20 mouse cellular contexts compared by ENCODE assay signal in the genomic region with DNA sequence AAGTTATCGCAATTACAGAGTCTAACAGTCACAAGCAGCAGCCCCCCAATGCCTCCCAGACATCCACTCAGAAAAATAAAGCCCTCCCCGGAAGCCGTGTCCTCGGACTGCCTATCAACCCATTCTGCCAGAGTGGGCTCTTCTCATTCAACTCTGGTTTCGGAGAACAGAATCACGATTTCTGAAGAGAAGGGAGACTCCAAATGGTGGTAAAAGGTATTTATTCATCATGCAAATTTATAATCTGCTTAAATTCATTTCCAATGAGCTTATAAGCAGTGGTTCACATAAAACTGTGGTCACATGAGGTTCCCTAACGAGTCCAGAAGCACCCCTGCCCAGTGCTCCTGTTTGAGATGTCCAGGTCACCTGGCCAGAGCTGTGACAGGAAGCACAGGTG. TPM values are rescaled to one million over a fixed set of nuclear protein-coding genes. Genes with fewer than 3 reads are reported as not detected.
A peak's percentile ranks its signal among the peaks of the same experiment; 100 is the strongest.
DNase-seq lines count a peak whose midpoint lies in the region; ATAC-seq and TF ChIP-seq lines count a peak whose summit lies in the region.
"Had no signal": no experiment of that assay in that cellular context is flagged by ENCODE, and none has a peak within 500 bp of the region (broad histone marks: within the 10 kb centered on the region; RNA-seq: fewer than 3 reads in every experiment).

No protein-coding gene starts in this region.

- no peak for DNase-seq in kidney, adult 8-10 months
- no peak for DNase-seq in midbrain, embryonic 10.5 days (ENCODE audit: low spot score)
- no peak for DNase-seq in heart, postnatal 25 days (ENCODE audit: low spot score)
- DNase-seq in heart, adult 2 months: no peak
- DNase-seq: adrenal gland, postnatal 36 days; gastrocnemius, postnatal 25 days; heart, postnatal 4 days; kidney, adult 9 months; thymus, postnatal 25 days had no signal

- H3K27me3 ChIP-seq in kidney, embryonic 15.5 days: no peaks in the 10 kb centered on the region
- no peaks in the 10 kb centered on the region for H3K27me3 ChIP-seq in midbrain, embryonic 13.5 days
- H3K27me3 ChIP-seq in midbrain, embryonic 10.5 days (ENCODE audit: low read depth, poor library complexity, severe bottlenecking): no peaks in the 10 kb centered on the region
- no peaks in the 10 kb centered on the region for H3K27me3 ChIP-seq in intestine, embryonic 16.5 days (replicated peaks; ENCODE audit: control insufficient read depth, insufficient read depth, low read length)
- H3K27me3 ChIP-seq in stomach, embryonic 16.5 days (ENCODE audit: control insufficient read depth, insufficient read depth, low read length): no peaks in the 10 kb centered on the region
- H3K27me3 ChIP-seq in heart, adult 2 months (ENCODE audit: control insufficient read depth, insufficient read depth, low read length): no peaks in the 10 kb centered on the region; the same call in 1 of the 2 replicates
- H3K27me3 ChIP-seq: heart, embryonic 12.5 days had no signal

- no peak overlapping the region for H3K4me3 ChIP-seq in kidney, embryonic 15.5 days (replicated peaks)
- no peak overlapping the region for H3K4me3 ChIP-seq in midbrain, embryonic 13.5 days (replicated peaks)
- no peak overlapping the region for H3K4me3 ChIP-seq in midbrain, embryonic 10.5 days
- H3K4me3 ChIP-seq in intestine, embryonic 16.5 days (ENCODE audit: low read length): no peak overlapping the region
- H3K4me3 ChIP-seq in stomach, embryonic 16.5 days (replicated peaks; ENCODE audit: low read length): peak overlapping the region; percentile 16; the same call in 1 of the 2 replicates
- H3K4me3 ChIP-seq in heart, adult 2 months: no peak overlapping the region
- H3K4me3 ChIP-seq: heart, embryonic 12.5 days; megakaryocyte, embryonic 14.5 days had no signal

- peaks cover 15% of the 10 kb centered on the region for H3K4me1 ChIP-seq in kidney, embryonic 15.5 days
- peaks cover 10% of the 10 kb centered on the region; the same call in 1 of the 2 replicates for H3K4me1 ChIP-seq in midbrain, embryonic 13.5 days (replicated peaks)
- H3K4me1 ChIP-seq in midbrain, embryonic 10.5 days: peaks cover 28% of the 10 kb centered on the region
- H3K4me1 ChIP-seq in intestine, embryonic 16.5 days (ENCODE audit: control insufficient read depth, insufficient read depth, low read length): no peaks in the 10 kb centered on the region
- H3K4me1 ChIP-seq in stomach, embryonic 16.5 days (ENCODE audit: control insufficient read depth, insufficient read depth, low read length): no peaks in the 10 kb centered on the region
- H3K4me1 ChIP-seq in heart, adult 2 months (ENCODE audit: control insufficient read depth, insufficient read depth, low read length): no peaks in the 10 kb centered on the region

- ATAC-seq in kidney, embryonic 15.5 days (replicated peaks; ENCODE audit: low FRiP score): no peak
- ATAC-seq in midbrain, embryonic 13.5 days: no peak
- no peak for ATAC-seq in intestine, embryonic 16.5 days
- ATAC-seq in stomach, embryonic 16.5 days (ENCODE audit: insufficient read depth, low FRiP score): no peak

- H3K27ac ChIP-seq in kidney, embryonic 15.5 days: no peak overlapping the region
- H3K27ac ChIP-seq in midbrain, embryonic 13.5 days: no peak overlapping the region
- H3K27ac ChIP-seq in midbrain, embryonic 10.5 days (replicated peaks): no peak overlapping the region
- no peak overlapping the region for H3K27ac ChIP-seq in intestine, embryonic 16.5 days (ENCODE audit: low read length)
- no peak overlapping the region for H3K27ac ChIP-seq in stomach, embryonic 16.5 days (ENCODE audit: low read length)
- H3K27ac ChIP-seq in heart, adult 2 months: no peak overlapping the region

- TF ChIP-seq POLR2A in heart, adult 2 months (IDR thresholded peaks at IDR 0.05; ENCODE audit: insufficient read depth, low read depth, low read length): no peak

- no peak for TF ChIP-seq CTCF in heart, adult 2 months (IDR thresholded peaks at IDR 0.05)

- 0 out of 2 replicates have a peak overlapping the region, but pooled peaks have one; percentile 2 for H3K4me2 ChIP-seq in kidney, embryonic 15.5 days
- H3K4me2 ChIP-seq in midbrain, embryonic 13.5 days (replicated peaks): peak overlapping the region; percentile 11; the same call in 1 of the 2 replicates
- 0 out of 2 replicates have a peak overlapping the region, but pooled peaks have one; percentile 1 for H3K4me2 ChIP-seq in intestine, embryonic 16.5 days (ENCODE audit: low read depth, low read length)
- no peak overlapping the region; the same call in 1 of the 2 replicates for H3K4me2 ChIP-seq in stomach, embryonic 16.5 days (ENCODE audit: low read depth, low read length)
- H3K4me2 ChIP-seq: heart, embryonic 12.5 days had no signal

- no peaks in the 10 kb centered on the region for H3K9me3 ChIP-seq in kidney, embryonic 15.5 days (replicated peaks)
- no peaks in the 10 kb centered on the region for H3K9me3 ChIP-seq in midbrain, embryonic 13.5 days
- H3K9me3 ChIP-seq in midbrain, embryonic 10.5 days (replicated peaks): 0 out of 2 replicates have a peak, but pooled peaks cover 6% of the 10 kb centered on the region
- H3K9me3 ChIP-seq in intestine, embryonic 16.5 days (ENCODE audit: control insufficient read depth, low read length): no peaks in the 10 kb centered on the region
- H3K9me3 ChIP-seq in stomach, embryonic 16.5 days (replicated peaks; ENCODE audit: control insufficient read depth, low read length): no peaks in the 10 kb centered on the region

- WGBS in kidney, embryonic 15.5 days: 73% methylated on average over 7 of the region's 7 CpGs
- 62% methylated on average over 7 of the region's 7 CpGs for WGBS in midbrain, embryonic 13.5 days
- 78% methylated on average over 7 of the region's 7 CpGs for WGBS in midbrain, embryonic 10.5 days
- 69% methylated on average over 7 of the region's 7 CpGs for WGBS in intestine, embryonic 16.5 days
- WGBS in stomach, embryonic 16.5 days: 67% methylated on average over 7 of the region's 7 CpGs
- 81% methylated on average over 7 of the region's 7 CpGs for WGBS in heart, adult 2 months

- H3K79me2 ChIP-seq in heart, adult 2 months (replicated peaks; ENCODE audit: control insufficient read depth, insufficient read depth, low read length): no peaks in the 10 kb centered on the region

- H3K9ac ChIP-seq in kidney, embryonic 15.5 days: no peak overlapping the region
- no peak overlapping the region for H3K9ac ChIP-seq in midbrain, embryonic 13.5 days (replicated peaks)
- no peak overlapping the region for H3K9ac ChIP-seq in intestine, embryonic 16.5 days (ENCODE audit: low read depth, low read length)
- no peak overlapping the region for H3K9ac ChIP-seq in stomach, embryonic 16.5 days (ENCODE audit: low read length)
- H3K9ac ChIP-seq in heart, adult 2 months (ENCODE audit: low read depth, low read length): no peak overlapping the region
- H3K9ac ChIP-seq: heart, embryonic 12.5 days had no signal

- TF ChIP-seq EP300 in heart, adult 2 months (IDR thresholded peaks at IDR 0.05; ENCODE audit: insufficient read depth, low read depth, low read length): no peak

- peaks cover 42% of the 10 kb centered on the region for H3K36me3 ChIP-seq in kidney, embryonic 15.5 days
- peaks cover 6% of the 10 kb centered on the region for H3K36me3 ChIP-seq in midbrain, embryonic 13.5 days
- peaks cover 53% of the 10 kb centered on the region for H3K36me3 ChIP-seq in midbrain, embryonic 10.5 days
- H3K36me3 ChIP-seq in intestine, embryonic 16.5 days (ENCODE audit: control insufficient read depth, insufficient read depth, low read length): no peaks in the 10 kb centered on the region
- H3K36me3 ChIP-seq in stomach, embryonic 16.5 days (ENCODE audit: control insufficient read depth, insufficient read depth, low read length): no peaks in the 10 kb centered on the region; the same call in 1 of the 2 replicates
- no peaks in the 10 kb centered on the region for H3K36me3 ChIP-seq in heart, adult 2 months (ENCODE audit: control insufficient read depth, insufficient read depth, low read length)

- intact Hi-C loops in heart, postnatal 25 days (cut with DNase I): no loop called here
- intact Hi-C loops in heart, adult 2 months (cut with DNase I): no loop called here

RNA-seq across cellular contexts. Expression of a gene that starts 42.7 kb away (rescaled TPM):
- 1.4 TPM in 2 replicates for polyA plus RNA-seq in kidney, embryonic 15.5 days (2015; fragmentation: Nextera tagmentation; extraction: Ambion mirVana)
- polyA plus RNA-seq in midbrain, embryonic 13.5 days (2015; fragmentation: Nextera tagmentation; extraction: Ambion mirVana): not detected in 2 replicates
- 0.11 and 0.14 TPM in 2 replicates for polyA plus RNA-seq in midbrain, embryonic 10.5 days (2016; fragmentation: Nextera tagmentation; extraction: Ambion mirVana)
- 41.8 and 44.3 TPM in 2 replicates for polyA plus RNA-seq in intestine, embryonic 16.5 days (2015; fragmentation: Nextera tagmentation; extraction: Ambion mirVana)
- polyA plus RNA-seq in stomach, embryonic 16.5 days (2015; fragmentation: Nextera tagmentation; extraction: Ambion mirVana): 3.0 and 4.5 TPM in 2 replicates
- total RNA-seq in heart, postnatal 25 days (2021): not detected
- not detected for total RNA-seq in heart, adult 2 months (2021)
- polyA plus RNA-seq in heart, adult 2 months (2012; rRNA removed): 0.06 TPM in 1 of 2 replicates, not detected in the other
- total RNA-seq: adrenal gland, postnatal 36 days; gastrocnemius, postnatal 25 days; heart, postnatal 4 days; layer of hippocampus, adult 8-10 months had no signal
- polyA plus RNA-seq: embryonic facial prominence, embryonic 11.5 days; frontal cortex, adult 2 months; limb, embryonic 14.5 days had no signal

RNA-seq across cellular contexts. Expression of a gene that starts 48.3 kb away (rescaled TPM):
- polyA plus RNA-seq in kidney, embryonic 15.5 days (2015; fragmentation: Nextera tagmentation; extraction: Ambion mirVana): 53.8 and 57.9 TPM in 2 replicates
- polyA plus RNA-seq in midbrain, embryonic 13.5 days (2015; fragmentation: Nextera tagmentation; extraction: Ambion mirVana): 40.2 and 40.6 TPM in 2 replicates
- polyA plus RNA-seq in midbrain, embryonic 10.5 days (2016; fragmentation: Nextera tagmentation; extraction: Ambion mirVana): 176 and 190 TPM in 2 replicates
- polyA plus RNA-seq in intestine, embryonic 16.5 days (2015; fragmentation: Nextera tagmentation; extraction: Ambion mirVana): 38.5 and 41.0 TPM in 2 replicates
- polyA plus RNA-seq in stomach, embryonic 16.5 days (2015; fragmentation: Nextera tagmentation; extraction: Ambion mirVana): 24.1 and 26.7 TPM in 2 replicates
- under 1 TPM; 0.23 to 0.25 TPM for total RNA-seq in heart, postnatal 25 days (2021)
- under 1 TPM; 0.05 to 0.23 TPM for total RNA-seq in heart, adult 2 months (2021)
- 0.31 TPM in 1 of 2 replicates, not detected in the other for polyA plus RNA-seq in heart, adult 2 months (2012; rRNA removed)
- total RNA-seq: gastrocnemius, postnatal 25 days; layer of hippocampus, adult 8-10 months had no signal
- polyA plus RNA-seq: small intestine, adult 2 months had no signal

Comparison
In these comparisons a context has a peak if more than half of its experiments do, and no peak if none do; other contexts are left out.
1. RNA of a gene that starts 48.3 kb away (polyA plus RNA-seq): 176 to 190 TPM in midbrain, embryonic 10.5 days, 53.8 to 57.9 TPM in kidney, embryonic 15.5 days, 38.5 to 41.0 TPM in intestine, embryonic 16.5 days, 40.2 to 40.6 TPM in midbrain, embryonic 13.5 days and 24.1 to 26.7 TPM in stomach, embryonic 16.5 days; 0.31 TPM in heart, adult 2 months; every median in the first group is over 10 times any median in the second.